Mouse (Mus musculus) testis, postnatal 14 days (tissue): ENCODE results near the gene Ptdss2.
A peak's percentile ranks its signal among the peaks of the same experiment; 100 is the strongest.

ENCODE experiments used
- DNase-seq: peaks from one replicate; pipeline ENCODE4 v3.0.0; 2021; ENCODE audit warnings: low spot score

Gene Ptdss2

GRCm38 (mm10) chr7:141122245-141122644 lies at the start of gene Ptdss2:
Gene Ptdss2 (plus strand): TSS chr7:141122382.
- DNase-seq, result no peak

- DNase-seq, result no peak
These were observed 48.4 kb upstream of the Ptdss2 start for GRCm38 (mm10) chr7:141073782-141074181.

- DNase-seq, result no peak
These were observed 44.3 kb upstream of the Ptdss2 start, which contains the start of gene Pkp3 for GRCm38 (mm10) chr7:141077841-141078240. Gene Pkp3 (plus strand): TSS chr7:141078218.

GRCm38 (mm10) chr7:141078876-141079275 lies 43.3 kb upstream of the Ptdss2 start:
- DNase-seq, result no peak

GRCm38 (mm10) chr7:141079481-141080449 lies 42.4 kb upstream of the Ptdss2 start:
- DNase-seq, result no peak

GRCm38 (mm10) chr7:141087894-141088293 lies 34.3 kb upstream of the Ptdss2 start:
- DNase-seq, result no peak

- no peak for DNase-seq
These were observed 33.7 kb upstream of the Ptdss2 start for GRCm38 (mm10) chr7:141088473-141088872.

GRCm38 (mm10) chr7:141090228-141090627 lies 32.0 kb upstream of the Ptdss2 start:
- no peak for DNase-seq

- peak; percentile 70 for DNase-seq
These were observed 30.0 kb upstream of the Ptdss2 start for GRCm38 (mm10) chr7:141092051-141092735.

- DNase-seq, result no peak
These were observed 28.2 kb upstream of the Ptdss2 start for GRCm38 (mm10) chr7:141093950-141094349.

- no peak for DNase-seq
These were observed 27.5 kb upstream of the Ptdss2 start for GRCm38 (mm10) chr7:141094487-141095205.

GRCm38 (mm10) chr7:141096021-141096420 lies 26.2 kb upstream of the Ptdss2 start:
- DNase-seq, result no peak

- no peak for DNase-seq
These were observed 25.5 kb upstream of the Ptdss2 start for GRCm38 (mm10) chr7:141096649-141097056.

GRCm38 (mm10) chr7:141097177-141097576 lies 25.0 kb upstream of the Ptdss2 start:
- no peak for DNase-seq

- no peak for DNase-seq
These were observed 22.1 kb upstream of the Ptdss2 start, which contains the start of gene Sigirr for GRCm38 (mm10) chr7:141099911-141100691. Gene Sigirr (minus strand): TSS chr7:141100572.

GRCm38 (mm10) chr7:141103161-141103560 lies 19.0 kb upstream of the Ptdss2 start:
- no peak for DNase-seq

GRCm38 (mm10) chr7:141115874-141116273 lies 6.3 kb upstream of the Ptdss2 start:
- no peak for DNase-seq

GRCm38 (mm10) chr7:141117636-141118035 lies 4.5 kb upstream of the Ptdss2 start, which contains the start of gene Ano9:
Gene Ano9 (minus strand): TSS chr7:141117806.
- no peak for DNase-seq

- no peak for DNase-seq
These were observed 2.7 kb upstream of the Ptdss2 start for GRCm38 (mm10) chr7:141119487-141119886.

- DNase-seq, result no peak
These were observed 1.6 kb upstream of the Ptdss2 start for GRCm38 (mm10) chr7:141120605-141121004.

- no peak for DNase-seq
These were observed 1.1 kb upstream of the Ptdss2 start for GRCm38 (mm10) chr7:141121051-141121531.
